Comparison of ENCODE assay signal across 8 mouse cellular contexts in the genomic region with DNA sequence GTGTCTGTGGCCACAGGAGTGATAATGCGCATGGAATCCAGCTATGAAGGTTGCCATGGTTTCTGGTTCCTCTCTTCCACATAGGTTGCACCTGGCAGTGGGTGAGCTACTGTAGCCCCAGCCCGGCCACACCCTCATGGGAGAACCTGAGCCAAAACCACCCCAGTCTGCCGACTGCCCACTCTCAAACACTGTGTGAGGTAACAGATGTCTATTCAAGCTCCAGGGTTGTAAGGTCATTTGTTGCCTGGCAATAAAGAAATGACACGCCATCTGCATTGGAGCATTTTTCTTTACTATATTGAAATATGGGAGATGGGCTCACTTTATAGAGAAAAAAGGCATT. TPM values are rescaled to one million over a fixed set of nuclear protein-coding genes. Genes with fewer than 3 reads are reported as not detected.
A peak's percentile ranks its signal among the peaks of the same experiment; 100 is the strongest.
DNase-seq lines count a peak whose midpoint lies in the region; ATAC-seq lines count a peak whose summit lies in the region.

No protein-coding gene starts in this region.

- 41% methylated on average over 4 of the region's 4 CpGs for WGBS in heart, embryonic 14.5 days

- H3K27ac ChIP-seq in heart, embryonic 14.5 days (replicated peaks in 1 of 2; ENCODE audit: control insufficient read depth in 1 of 2, insufficient read depth in 1 of 2, low read depth in 2 of 2, low read length in 2 of 2) = peak overlapping the region; percentile 96 to 100

- peak overlapping the region in 1 of 2 experiments; percentile 53; a peak in 1 of 4 replicates for H3K4me3 ChIP-seq in heart, embryonic 14.5 days (ENCODE audit: control insufficient read depth in 1 of 2, insufficient read depth in 1 of 2, low read depth in 1 of 2, low read length in 2 of 2)

- ATAC-seq in heart, embryonic 14.5 days (ENCODE audit: insufficient number of reproducible peaks, insufficient read depth, low FRiP score, low read depth) = no peak

- H3K27me3 ChIP-seq in heart, embryonic 14.5 days (ENCODE audit: control insufficient read depth, insufficient read depth, low read length) = no peaks in the 10 kb centered on the region

- H3K4me2 ChIP-seq in heart, embryonic 14.5 days (ENCODE audit: low read length) = peak overlapping the region; percentile 95

- H3K9ac ChIP-seq in heart, embryonic 14.5 days (ENCODE audit: low read length) = peak overlapping the region; percentile 64

- DNase-seq in gastrocnemius, postnatal 10 days = peak; percentile 8
- no peak for DNase-seq in gastrocnemius, postnatal 25 days
- DNase-seq in testis, postnatal 10 days (ENCODE audit: low spot score) = peak; percentile 50
- DNase-seq in testis, postnatal 14 days (ENCODE audit: low spot score) = no peak
- peak; percentile 36 for DNase-seq in liver
- peak; percentile 51 to 75 for DNase-seq in right cerebral cortex, postnatal 10 days (ENCODE audit: low spot score in 2 of 2)
- DNase-seq in T-cell, adult 2 months (ENCODE audit: low spot score) = no peak

- no peaks in the 10 kb centered on the region for H3K9me3 ChIP-seq in heart, embryonic 14.5 days (ENCODE audit: control insufficient read depth, low read length)

- no peaks in the 10 kb centered on the region for H3K36me3 ChIP-seq in heart, embryonic 14.5 days (ENCODE audit: control insufficient read depth, insufficient read depth, low read length)

- peaks cover 23 to 32% of the 10 kb centered on the region in 2 experiments for H3K4me1 ChIP-seq in heart, embryonic 14.5 days (ENCODE audit: control insufficient read depth in 2 of 2, insufficient read depth in 2 of 2, low read length in 2 of 2)

RNA-seq across cellular contexts. Expression of gene Actg1, which starts 33.0 kb away (rescaled TPM):
- 100 to 1,000 TPM; 439 to 618 TPM for total RNA-seq in gastrocnemius, postnatal 10 days (2021)
- total RNA-seq in gastrocnemius, postnatal 25 days (2021) = 100 to 1,000 TPM; 236 to 249 TPM
- 979 and 1,136 TPM in 2 replicates for polyA plus RNA-seq in heart, embryonic 14.5 days (2014; fragmentation: Nextera tagmentation; extraction: Ambion mirVana)

RNA-seq across cellular contexts. Expression of gene Fscn2, which starts 45.9 kb away (rescaled TPM):
- under 1 TPM; 0.50 to 0.61 TPM for total RNA-seq in gastrocnemius, postnatal 10 days (2021)
- under 1 TPM; 0.29 to 0.31 TPM for total RNA-seq in gastrocnemius, postnatal 25 days (2021)
- 0.62 and 1.1 TPM in 2 replicates for polyA plus RNA-seq in heart, embryonic 14.5 days (2014; fragmentation: Nextera tagmentation; extraction: Ambion mirVana)

Comparison
In these comparisons a context has a peak if more than half of its experiments do, and no peak if none do; other contexts are left out.
1. DNase-seq: peak in gastrocnemius, postnatal 10 days (single experiment), testis, postnatal 10 days (single experiment), liver (single experiment) and right cerebral cortex, postnatal 10 days (2 of 2); none in gastrocnemius, postnatal 25 days (single experiment), testis, postnatal 14 days (single experiment) and T-cell, adult 2 months (single experiment).